Mouse (Mus musculus): ENCODE measurements around the gene Dab1. TPM values are rescaled to one million over a fixed set of nuclear protein-coding genes. Genes with fewer than 3 reads are reported as not detected.

Dab1 gene
- total and polyA plus RNA-seq, 3 experiments = not detected

DNA sequence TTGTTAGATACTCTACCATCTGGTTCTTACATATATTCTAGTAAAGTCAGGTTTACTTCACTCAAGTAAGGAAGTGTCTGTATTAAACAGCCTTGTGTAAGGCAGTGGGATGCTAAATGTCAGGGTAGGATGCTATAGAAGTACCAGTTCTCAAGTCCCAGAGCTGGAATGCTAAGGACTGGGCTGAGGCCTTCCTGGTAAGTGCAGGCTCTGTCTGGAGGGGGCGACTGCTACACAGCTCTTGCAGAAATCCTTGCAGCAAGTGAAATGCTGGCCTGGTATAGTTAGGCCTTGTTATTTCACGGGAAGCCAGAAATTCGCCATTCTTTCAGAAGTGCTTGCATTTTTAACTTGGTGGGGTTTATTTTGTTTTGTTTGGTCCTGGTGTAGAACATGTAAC lies 72.6 kb downstream of the Dab1 start:
- no peak for TF ChIP-seq RAD21 (IDR thresholded peaks at IDR 0.05; ENCODE audit: low read depth, low read length)
- no peak for TF ChIP-seq USF2 (IDR thresholded peaks at IDR 0.05; ENCODE audit: borderline replicate concordance in 1 of 2, insufficient read depth in 1 of 2, low read depth in 1 of 2, low read length in 2 of 2)
- TF ChIP-seq HCFC1 (IDR thresholded peaks at IDR 0.05; ENCODE audit: low read depth, low read length) = no peak
- no peak for TF ChIP-seq SMC3 (IDR thresholded peaks at IDR 0.05; ENCODE audit: low read depth, low read length)
- no peak for TF ChIP-seq JUND (IDR thresholded peaks at IDR 0.05; ENCODE audit: low read depth, low read length)
- no peak for TF ChIP-seq ELF1 (IDR thresholded peaks at IDR 0.05; ENCODE audit: low read depth, low read length)
- no peak for TF ChIP-seq BHLHE40 (IDR thresholded peaks at IDR 0.05; ENCODE audit: borderline replicate concordance, low read depth, low read length)
- no peak for TF ChIP-seq MAX (IDR thresholded peaks at IDR 0.05; ENCODE audit: low read length)
- DNase-seq (ENCODE audit: low read depth, low spot score) = no peak
- H3K27me3 ChIP-seq (ENCODE audit: control insufficient read depth in 1 of 2, insufficient read depth in 2 of 2, low read length in 2 of 2) = no peaks in the 10 kb centered on the region
- no peaks in the 10 kb centered on the region for H3K4me1 ChIP-seq (ENCODE audit: control insufficient read depth in 1 of 2, insufficient read depth in 2 of 2, low read length in 2 of 2)
- H3K79me2 ChIP-seq (ENCODE audit: control insufficient read depth, insufficient read depth, low read length, poor library complexity) = no peaks in the 10 kb centered on the region
- H3K27ac ChIP-seq (ENCODE audit: control insufficient read depth, low read depth, low read length) = no peak overlapping the region
- no peak overlapping the region for H3K9ac ChIP-seq (ENCODE audit: control insufficient read depth, low read depth, low read length, poor library complexity, severe bottlenecking)
- H3K4me3 ChIP-seq (ENCODE audit: control insufficient read depth in 1 of 2, insufficient read depth in 1 of 2, low read depth in 2 of 2, low read length in 2 of 2) = no peak overlapping the region
- no peaks in the 10 kb centered on the region for H3K9me3 ChIP-seq (replicated peaks; ENCODE audit: insufficient read depth, low read length)
- no peaks in the 10 kb centered on the region for H3K36me3 ChIP-seq (ENCODE audit: control insufficient read depth in 1 of 2, insufficient read depth in 2 of 2, low read length in 2 of 2)

DNA sequence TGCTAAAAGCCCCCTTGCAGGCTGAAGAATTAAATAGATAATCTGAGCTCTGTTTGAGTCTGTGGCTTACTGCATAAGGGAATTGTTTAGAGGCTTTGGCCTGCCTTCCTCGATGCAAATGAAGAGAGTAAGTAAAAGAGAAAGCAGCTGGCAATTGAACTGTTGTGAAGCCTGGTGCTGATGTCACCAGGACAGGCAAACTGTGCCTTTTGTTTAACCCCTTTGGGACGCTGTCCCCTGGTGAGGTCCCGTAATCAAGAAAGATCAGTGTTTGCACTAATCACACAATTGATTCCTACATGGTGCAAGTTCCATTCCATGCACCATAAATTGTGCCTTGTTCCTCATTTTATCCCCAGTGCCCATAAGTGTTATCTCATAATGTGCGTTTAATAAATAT lies 80.6 kb downstream of the Dab1 start:
- H3K36me3 ChIP-seq (ENCODE audit: control insufficient read depth in 1 of 2, insufficient read depth in 2 of 2, low read length in 2 of 2) = no peaks in the 10 kb centered on the region
- DNase-seq (ENCODE audit: low read depth, low spot score) = no peak
- H3K27me3 ChIP-seq (ENCODE audit: control insufficient read depth in 1 of 2, insufficient read depth in 2 of 2, low read length in 2 of 2) = no peaks in the 10 kb centered on the region
- H3K9ac ChIP-seq (ENCODE audit: control insufficient read depth, low read depth, low read length, poor library complexity, severe bottlenecking) = no peak overlapping the region
- no peaks in the 10 kb centered on the region for H3K9me3 ChIP-seq (replicated peaks; ENCODE audit: insufficient read depth, low read length)
- no peak for TF ChIP-seq ZMIZ1 (IDR thresholded peaks at IDR 0.05; ENCODE audit: low read depth, low read length)
- no peak for TF ChIP-seq CHD2 (IDR thresholded peaks at IDR 0.05; ENCODE audit: low read length)
- no peaks in the 10 kb centered on the region for H3K79me2 ChIP-seq (ENCODE audit: control insufficient read depth, insufficient read depth, low read length, poor library complexity)
- H3K4me1 ChIP-seq (ENCODE audit: control insufficient read depth in 1 of 2, insufficient read depth in 2 of 2, low read length in 2 of 2) = no peaks in the 10 kb centered on the region
- H3K27ac ChIP-seq (ENCODE audit: control insufficient read depth, low read depth, low read length) = no peak overlapping the region
- no peak overlapping the region for H3K4me3 ChIP-seq (ENCODE audit: control insufficient read depth in 1 of 2, insufficient read depth in 1 of 2, low read depth in 2 of 2, low read length in 2 of 2)

DNA sequence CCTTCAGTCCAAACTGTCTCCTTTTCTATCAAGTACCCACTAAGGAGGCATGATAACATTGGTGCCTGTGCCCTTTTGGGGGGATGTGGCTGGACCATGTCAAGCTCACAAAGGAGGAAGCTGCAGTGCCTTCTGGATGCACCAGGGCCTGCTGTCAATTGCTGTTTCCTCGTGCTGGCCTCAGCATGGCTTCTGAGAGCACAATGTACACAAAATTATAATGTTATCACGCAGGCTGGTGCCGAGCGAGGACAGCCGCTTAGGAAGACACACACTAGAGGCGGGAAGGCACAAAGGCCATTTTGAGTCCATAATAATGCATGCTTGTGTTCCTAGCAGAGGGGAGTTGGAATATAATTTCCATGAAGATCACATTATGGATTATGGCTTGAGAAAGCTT lies 81.2 kb downstream of the Dab1 start:
- no peak for DNase-seq (ENCODE audit: low read depth, low spot score)
- Histone ChIP-seq H3K36me3 (ENCODE audit: control insufficient read depth in 1 of 2, insufficient read depth in 2 of 2, low read length in 2 of 2) (no peaks in the 10 kb centered on the region), H3K27me3 (ENCODE audit: control insufficient read depth in 1 of 2, insufficient read depth in 2 of 2, low read length in 2 of 2) (no peaks in the 10 kb centered on the region), H3K4me1 (ENCODE audit: control insufficient read depth in 1 of 2, insufficient read depth in 2 of 2, low read length in 2 of 2) (no peaks in the 10 kb centered on the region), H3K79me2 (ENCODE audit: control insufficient read depth, insufficient read depth, low read length, poor library complexity) (no peaks in the 10 kb centered on the region), H3K27ac (ENCODE audit: control insufficient read depth, low read depth, low read length) (no peak overlapping the region), H3K9me3 (replicated peaks; ENCODE audit: insufficient read depth, low read length) (no peaks in the 10 kb centered on the region), H3K9ac (ENCODE audit: control insufficient read depth, low read depth, low read length, poor library complexity, severe bottlenecking) (no peak overlapping the region), H3K4me3 (ENCODE audit: control insufficient read depth in 1 of 2, insufficient read depth in 1 of 2, low read depth in 2 of 2, low read length in 2 of 2) (no peak overlapping the region)
- TF ChIP-seq CHD2 (IDR thresholded peaks at IDR 0.05; ENCODE audit: low read length) = no peak
- TF ChIP-seq CTCF (IDR thresholded peaks at IDR 0.05 in 2 of 3, conservative IDR thresholded peaks at IDR 0.05 in 1 of 3; ENCODE audit: control insufficient read depth in 1 of 3, insufficient read depth in 1 of 3, low read depth in 2 of 3, low read length in 3 of 3, poor library complexity in 1 of 3, severe bottlenecking in 1 of 3) = no peak
- TF ChIP-seq ETS1 (IDR thresholded peaks at IDR 0.05; ENCODE audit: low read depth, low read length) = no peak
- TF ChIP-seq MAX (IDR thresholded peaks at IDR 0.05; ENCODE audit: low read length) = no peak
- no peak for TF ChIP-seq CHD1 (IDR thresholded peaks at IDR 0.05; ENCODE audit: low read depth, low read length)
- no peak for TF ChIP-seq USF1 (IDR thresholded peaks at IDR 0.05; ENCODE audit: low read depth, low read length)
- no peak for TF ChIP-seq POLR2AphosphoS2 (IDR thresholded peaks at IDR 0.05; ENCODE audit: low read length)
- TF ChIP-seq JUND (IDR thresholded peaks at IDR 0.05; ENCODE audit: low read depth, low read length) = no peak
- no peak for TF ChIP-seq EP300 (IDR thresholded peaks at IDR 0.05; ENCODE audit: low read depth in 1 of 2, low read length in 2 of 2)
- TF ChIP-seq MYB (IDR thresholded peaks at IDR 0.05; ENCODE audit: low read depth, low read length) = no peak
- no peak for TF ChIP-seq SIN3A (IDR thresholded peaks at IDR 0.05; ENCODE audit: low read length)
- no peak for TF ChIP-seq HCFC1 (IDR thresholded peaks at IDR 0.05; ENCODE audit: low read depth, low read length)
- TF ChIP-seq ZMIZ1 (IDR thresholded peaks at IDR 0.05; ENCODE audit: low read depth, low read length) = no peak
- TF ChIP-seq TBP (IDR thresholded peaks at IDR 0.05; ENCODE audit: low read depth, low read length) = no peak
- TF ChIP-seq NELFE (IDR thresholded peaks at IDR 0.05; ENCODE audit: low read depth, low read length) = no peak
- no peak for TF ChIP-seq MAFK (IDR thresholded peaks at IDR 0.05; ENCODE audit: borderline replicate concordance, low read depth, low read length)
- TF ChIP-seq RCOR1 (IDR thresholded peaks at IDR 0.05; ENCODE audit: low read depth, low read length) = no peak
- TF ChIP-seq ZC3H11A (IDR thresholded peaks at IDR 0.05; ENCODE audit: low read depth, low read length) = no peak

Data from MEL (cell line).